Mouse (Mus musculus): ENCODE measurements around the gene Prkaca. TPM values are rescaled to one million over a fixed set of nuclear protein-coding genes. Genes with fewer than 3 reads are reported as not detected.
"Not testable (repeated sequence)": the region's sequence is repeated elsewhere in the genome, so short reads cannot be mapped to it uniquely, and the experiment has no call there.

Gene Prkaca
- total RNA-seq, 1 experiment from 2014 or later, result 300 TPM

GRCm38 (mm10) chr8:83976101-83976630 is 3.4 kb downstream of the Prkaca start:
- DNase-seq, result peak; percentile 58

GRCm38 (mm10) chr8:83976779-83977350 is 4.1 kb downstream of the Prkaca start:
- DNase-seq, result peak; percentile 46

DNA sequence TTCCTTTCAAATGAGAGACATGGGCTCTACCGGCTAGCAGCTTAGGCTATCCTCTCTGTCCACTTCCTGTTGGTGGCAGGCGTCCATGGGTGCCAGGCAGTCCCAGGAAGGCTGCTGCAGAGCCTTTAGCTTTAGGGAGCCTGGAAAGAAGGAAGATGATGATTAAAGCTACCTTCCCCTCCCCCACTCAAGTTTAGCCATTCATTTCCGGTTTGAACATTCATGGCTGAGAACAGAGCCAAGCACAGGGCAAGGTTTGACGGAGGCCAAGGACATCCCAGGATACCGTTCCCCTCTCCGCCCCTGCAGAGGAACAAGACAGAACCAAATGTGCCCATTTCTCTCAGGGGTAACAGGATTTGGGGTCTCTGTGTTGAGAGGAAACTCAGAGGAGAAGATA is 4.9 kb downstream of the Prkaca start:
- peak; percentile 65 for DNase-seq

- DNase-seq, result no peak
Measured at GRCm38 (mm10) chr8:83978200-83978599, 5.4 kb downstream of the Prkaca start.

GRCm38 (mm10) chr8:83980250-83980649 is 7.5 kb downstream of the Prkaca start:
- DNase-seq, result peak; percentile 38

DNA sequence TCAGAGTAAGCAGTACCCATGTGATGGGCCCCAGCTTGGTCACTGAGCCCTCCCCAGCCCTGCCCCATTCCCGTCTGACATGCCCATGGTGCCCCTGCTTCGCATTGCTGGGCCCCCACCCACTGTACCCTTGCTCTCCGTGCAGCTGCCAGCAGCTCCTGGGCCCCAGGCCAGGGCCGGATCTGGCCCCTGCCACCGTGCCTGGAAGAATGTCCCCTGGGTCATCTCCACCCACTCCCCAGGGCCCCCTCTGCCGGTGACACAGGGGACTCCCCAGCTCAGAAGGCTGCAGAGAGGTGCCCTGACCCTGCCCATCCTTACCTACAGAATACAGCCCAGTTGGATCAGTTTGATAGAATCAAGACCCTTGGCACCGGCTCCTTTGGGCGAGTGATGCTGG is 8.1 kb downstream of the Prkaca start:
- DNase-seq, result peak; percentile 69

- DNase-seq, result no peak
Measured at GRCm38 (mm10) chr8:83981533-83981932, 8.7 kb downstream of the Prkaca start.

DNA sequence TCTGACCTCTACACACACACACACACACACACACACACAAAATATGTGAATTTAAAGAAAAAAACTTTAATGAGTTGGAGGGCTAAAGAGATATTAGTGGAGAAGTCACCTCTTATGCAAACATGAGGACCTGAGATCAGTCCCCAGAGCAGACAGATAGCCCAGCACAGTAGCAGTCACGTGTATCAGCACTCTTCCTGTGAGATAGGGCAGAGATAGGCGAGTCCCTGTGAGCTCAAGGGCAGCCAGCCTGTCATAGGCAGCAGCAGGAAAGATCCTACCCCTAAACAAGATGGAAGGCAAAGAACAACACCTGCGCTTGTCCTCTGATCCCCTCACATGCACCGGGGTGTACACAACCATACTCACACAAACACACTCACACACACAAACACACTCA is 9.7 kb downstream of the Prkaca start:
- DNase-seq, result no peak

- DNase-seq, result not testable (repeated sequence)
Measured at GRCm38 (mm10) chr8:83983222-83983621, 10.4 kb downstream of the Prkaca start.

DNA sequence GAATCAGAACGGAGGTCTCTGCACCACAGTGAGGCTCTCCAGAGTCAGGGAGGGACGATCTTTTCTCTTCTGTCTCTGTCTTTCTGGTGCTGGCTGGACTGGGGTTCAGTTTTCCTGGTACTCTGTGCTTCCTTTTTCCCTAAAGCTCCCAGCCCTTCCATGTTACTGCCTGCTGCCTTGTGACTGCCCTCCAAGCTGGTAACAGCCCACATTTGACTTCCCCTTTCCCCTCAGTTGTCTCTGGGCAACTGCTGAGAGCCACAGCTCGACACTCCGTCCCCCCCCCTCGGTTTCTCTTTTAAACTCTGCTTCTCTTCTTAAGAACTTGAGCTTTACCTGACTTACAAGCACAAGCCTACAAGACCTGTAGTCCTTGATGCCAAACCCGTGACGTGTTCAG is 16.4 kb downstream of the Prkaca start:
- no peak for DNase-seq

GRCm38 (mm10) chr8:83990170-83990569 is 17.4 kb downstream of the Prkaca start:
- DNase-seq, result no peak

GRCm38 (mm10) chr8:83992488-83992887 is 19.7 kb downstream of the Prkaca start:
- DNase-seq, result no peak

DNA sequence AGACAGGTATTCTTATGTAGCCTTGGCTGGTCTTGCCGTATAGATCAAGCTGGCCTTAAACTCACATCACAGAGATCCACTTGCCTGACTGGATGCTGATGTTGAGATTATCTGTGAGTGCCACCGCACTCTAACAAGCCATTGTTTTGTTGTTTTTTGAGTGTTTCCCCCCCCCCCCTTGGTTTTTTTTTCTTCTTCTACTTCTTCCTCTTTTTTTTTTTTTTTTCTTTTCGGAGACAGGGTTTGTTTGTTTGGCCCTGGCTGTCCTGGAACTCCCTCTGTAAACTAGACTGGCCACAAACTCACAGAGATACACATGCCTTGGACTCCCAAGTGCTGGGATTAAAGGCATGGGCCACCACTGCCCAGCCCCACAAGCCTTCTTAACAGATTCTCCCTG is 21.2 kb downstream of the Prkaca start:
- DNase-seq, result no peak

DNA sequence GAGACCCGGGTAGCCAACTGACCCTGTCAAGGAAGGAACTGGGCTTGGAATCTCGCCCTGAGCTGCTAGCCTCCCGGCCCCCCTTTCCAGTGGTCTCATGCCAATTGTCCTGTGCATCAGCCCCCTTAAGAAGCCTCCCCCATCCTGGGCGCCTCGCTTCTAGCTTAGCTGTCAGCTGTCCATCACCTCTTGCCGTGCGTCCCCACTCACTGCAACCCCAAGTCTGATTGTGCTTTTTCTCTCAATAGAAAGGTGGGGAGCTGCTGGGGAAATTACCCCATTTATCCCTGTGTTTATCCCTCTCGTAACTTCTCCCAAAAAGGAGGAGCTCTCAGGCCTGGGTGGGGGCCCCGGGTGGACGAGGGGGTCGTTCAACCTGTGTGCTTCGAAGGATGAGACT is 23.2 kb downstream of the Prkaca start:
- DNase-seq, result no peak

DNA sequence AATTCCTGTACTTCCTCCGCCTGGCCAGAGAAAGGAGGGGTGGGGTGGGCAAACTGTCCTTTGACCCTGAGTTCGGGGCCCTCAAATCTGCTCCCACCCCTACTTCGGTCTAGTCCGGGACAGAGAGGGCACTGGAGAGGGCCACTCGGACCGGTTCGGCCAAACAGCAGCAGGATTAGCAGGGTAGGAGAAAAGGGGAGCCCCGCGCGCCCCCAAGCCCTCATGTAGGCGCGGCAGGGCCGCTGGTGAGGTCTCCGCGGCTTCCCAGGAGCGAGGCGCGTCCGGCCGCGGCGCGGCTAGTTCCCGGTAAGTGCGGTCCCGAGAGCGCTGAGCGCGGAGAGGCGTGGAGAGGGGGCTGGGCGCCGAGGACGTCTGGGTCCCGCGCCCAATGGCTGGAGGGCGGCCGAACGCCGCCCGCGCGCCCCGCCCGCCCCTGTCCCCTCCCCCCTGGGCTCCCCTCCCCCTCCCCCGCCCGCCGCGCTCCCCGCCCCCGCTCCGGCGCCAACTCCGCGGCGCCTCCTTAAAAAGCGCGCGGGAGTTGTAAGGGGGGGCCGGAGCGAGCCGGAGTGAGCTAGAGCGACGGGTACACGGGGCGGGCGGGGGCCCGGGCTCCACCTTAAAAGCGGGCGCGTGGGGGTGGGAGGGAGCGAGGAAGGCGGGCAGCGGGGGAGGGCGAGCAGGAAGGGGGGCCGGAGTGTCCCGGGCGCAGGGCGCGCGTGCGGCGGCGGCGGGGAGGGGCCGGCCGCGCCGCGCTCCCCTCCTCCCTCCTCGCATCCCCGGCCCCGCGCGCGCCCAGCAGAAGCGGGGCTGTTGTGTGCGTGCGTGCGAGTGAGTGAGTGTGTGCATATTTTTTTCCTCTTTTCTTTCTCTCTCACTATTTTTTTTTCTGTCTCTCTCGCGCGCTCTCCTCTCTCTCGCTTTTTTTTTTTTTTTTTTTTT is 24.0 kb downstream of the Prkaca start:
- peak; percentile 96 for DNase-seq

- peak; percentile 70 for DNase-seq
Measured at GRCm38 (mm10) chr8:83997511-83998141, 24.8 kb downstream of the Prkaca start, which contains the start of gene Samd1. Gene Samd1 (plus strand): TSS chr8:83997672.

- peak; percentile 75 for DNase-seq
Measured at GRCm38 (mm10) chr8:83998231-83999056, 25.7 kb downstream of the Prkaca start.

DNA sequence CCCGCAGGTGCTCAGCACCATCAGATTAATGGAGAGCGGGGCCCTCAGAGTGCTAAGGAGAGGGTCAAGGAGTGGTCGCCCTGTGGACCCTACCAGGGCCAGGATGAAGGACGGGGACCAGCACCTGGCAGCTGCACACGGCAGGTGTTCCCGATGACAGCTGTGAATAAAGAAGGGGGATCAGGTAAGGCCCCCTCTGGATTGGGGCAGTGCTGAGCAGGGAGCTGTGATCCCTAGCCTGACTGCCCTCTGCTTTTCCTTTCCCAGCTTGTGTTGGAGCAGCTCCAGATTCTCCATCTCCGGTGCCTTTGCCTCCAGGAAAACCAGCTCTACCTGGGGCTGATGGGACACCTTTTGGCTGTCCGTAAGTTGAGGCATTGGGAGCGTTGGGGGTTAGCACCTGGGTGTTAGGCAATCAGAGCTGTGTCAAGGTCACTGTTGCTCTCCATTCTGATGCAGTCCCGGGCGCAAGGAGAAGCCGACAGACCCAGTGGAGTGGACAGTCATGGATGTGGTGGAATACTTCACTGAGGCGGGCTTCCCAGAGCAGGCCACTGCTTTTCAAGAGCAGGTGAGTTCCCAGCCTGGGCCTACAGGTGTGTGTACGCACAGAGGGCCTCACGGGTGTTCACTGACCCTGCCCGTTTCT is 26.4 kb downstream of the Prkaca start:
- no peak for DNase-seq

DNA sequence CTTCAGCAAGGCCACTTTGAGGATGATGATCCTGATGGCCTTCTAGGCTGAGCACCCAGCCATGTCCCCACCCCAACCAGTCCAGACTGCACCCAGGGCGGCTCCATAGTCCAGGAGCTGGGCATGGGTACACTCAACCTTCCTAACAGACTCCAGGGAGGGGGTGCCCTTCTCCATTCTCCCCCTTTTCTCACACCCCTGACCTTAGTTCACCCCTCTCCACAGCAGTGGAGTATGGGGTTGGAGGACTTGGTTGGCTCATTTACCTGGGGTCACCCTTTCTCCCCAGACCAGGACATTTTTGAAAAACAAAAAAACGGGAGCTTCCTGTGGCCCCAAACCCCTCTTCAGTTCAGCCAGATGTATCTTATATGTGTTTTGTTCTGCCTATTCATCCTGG is 27.0 kb downstream of the Prkaca start:
- DNase-seq, result no peak

GRCm38 (mm10) chr8:84001281-84002000 is 28.6 kb downstream of the Prkaca start, which contains the start of gene 1700067K01Rik:
Gene 1700067K01Rik (plus strand): TSS chr8:84001502.
- no peak for DNase-seq
